Mouse (Mus musculus) layer of hippocampus, postnatal 36 days (tissue): Measurements from ENCODE around the gene Sfr1. TPM values are rescaled to one million over a fixed set of nuclear protein-coding genes. Genes with fewer than 3 reads are reported as not detected.

Source experiments
- DNase-seq, 2 experiments: peaks; one replicate each; pipeline ENCODE4 v3.0.0; 2022
- microRNA-seq, 2 experiments: library from miRNA; unstranded; fragments of <30 nt; microRNA quantifications; one replicate each; pipeline ENCODE4 v1.2.0; 2021
- total RNA-seq, 2 experiments: library from RNA; stranded (reverse); gene quantifications; 2 replicates each; pipeline ENCODE4 v1.2.3; 2021

Sfr1 gene
- total RNA-seq, 2 experiments from 2014 or later: 99.1 to 105 TPM

DNA sequence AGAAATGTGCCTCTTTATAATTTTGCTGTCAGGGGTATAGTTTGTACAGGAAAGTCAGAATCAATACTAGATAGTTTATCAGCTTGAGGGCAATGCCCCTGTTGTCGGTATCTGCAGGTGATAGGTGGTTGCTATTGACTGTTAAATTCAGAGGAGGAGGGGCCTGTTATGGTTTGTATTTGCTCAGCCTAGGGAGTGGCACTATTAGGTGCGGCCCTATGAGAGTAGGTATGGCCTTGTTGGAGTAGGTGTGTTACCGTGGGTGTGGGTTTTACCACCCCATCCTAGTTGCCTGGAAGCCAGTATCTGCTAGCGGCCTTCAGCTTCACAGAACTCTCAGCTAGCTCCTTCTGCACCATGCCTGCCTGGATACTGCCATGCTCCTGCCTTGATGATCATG is 22.4 kb downstream of the Sfr1 start:
- no peak for DNase-seq

DNA sequence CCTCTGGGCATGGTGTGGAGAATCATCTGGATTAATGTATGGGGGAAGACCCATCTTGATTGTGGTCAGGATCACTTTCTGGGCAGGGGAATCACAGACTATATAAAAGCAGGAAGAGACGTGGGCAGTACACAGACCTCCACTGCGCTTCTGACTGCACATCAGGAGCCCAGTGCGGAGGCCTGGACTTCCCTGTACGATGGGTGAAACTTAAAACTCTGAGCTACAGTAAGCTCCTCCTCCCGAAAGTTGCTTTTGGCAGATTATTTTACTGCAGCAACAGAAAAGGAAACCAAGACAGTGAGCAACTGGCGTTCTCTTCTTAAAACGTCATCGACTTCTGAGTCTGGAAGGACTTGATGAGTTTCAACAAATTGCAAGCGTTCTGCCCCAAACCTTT is 23.4 kb downstream of the Sfr1 start:
- no peak for DNase-seq

DNA sequence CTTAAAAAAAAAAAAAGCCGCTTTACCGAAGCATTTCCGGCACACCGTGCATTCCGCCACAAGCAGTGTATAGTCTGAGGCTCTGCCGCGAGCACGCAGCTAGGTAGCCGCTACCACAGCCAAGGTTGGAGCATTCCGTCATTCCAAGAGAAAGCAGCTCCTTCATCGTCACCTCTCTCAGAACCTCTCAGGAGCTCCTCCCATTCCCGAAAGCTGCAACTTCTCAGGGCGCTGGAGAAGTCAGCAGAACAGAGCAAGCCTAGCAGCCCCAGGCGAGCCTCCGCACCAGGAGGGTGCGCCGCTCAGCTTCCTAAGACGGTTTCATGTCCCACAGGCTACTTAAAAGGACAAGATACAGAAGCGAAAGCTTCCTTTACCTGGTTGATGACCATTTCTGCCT is 24.1 kb downstream of the Sfr1 start:
- DNase-seq: no peak

DNA sequence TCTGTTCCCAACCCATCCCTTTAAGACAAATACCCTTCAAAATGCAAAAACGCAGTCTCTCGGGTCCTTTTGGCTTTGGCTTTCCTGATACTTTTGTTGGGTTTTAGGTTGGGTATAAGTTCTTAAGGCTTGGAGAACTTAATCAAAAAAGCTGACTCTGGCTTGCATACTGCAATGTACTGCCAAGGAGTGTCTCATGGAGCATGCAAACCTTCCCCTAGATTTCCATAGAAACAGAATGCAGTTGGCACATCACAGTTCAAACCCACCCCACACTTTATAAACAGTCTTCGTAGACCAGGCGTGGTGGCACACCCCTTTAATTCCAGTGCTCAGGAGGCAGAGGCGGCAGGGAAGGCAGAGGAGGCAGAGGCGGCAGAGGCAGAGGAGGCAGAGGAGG is 46.4 kb downstream of the Sfr1 start:
- no peak for DNase-seq

DNA sequence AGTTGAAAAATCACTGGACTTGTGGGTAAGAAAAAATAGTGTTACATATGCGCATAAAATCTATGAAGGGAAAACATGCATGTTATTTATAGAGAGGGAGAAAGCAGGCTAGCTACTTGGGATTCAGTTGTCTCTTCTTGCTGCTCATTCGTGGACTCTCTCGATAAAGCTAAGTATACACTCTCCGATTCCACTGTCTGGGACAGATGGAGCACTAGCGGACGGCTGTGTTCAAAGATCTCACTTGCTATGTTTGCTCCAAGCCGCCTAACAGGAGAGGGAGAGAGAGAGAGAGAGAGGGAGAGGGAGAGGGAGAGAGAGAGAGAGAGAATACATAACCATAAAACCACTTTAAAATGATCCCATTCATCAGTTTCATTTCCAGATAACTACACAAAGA is 48.7 kb downstream of the Sfr1 start:
- no peak for DNase-seq

DNA sequence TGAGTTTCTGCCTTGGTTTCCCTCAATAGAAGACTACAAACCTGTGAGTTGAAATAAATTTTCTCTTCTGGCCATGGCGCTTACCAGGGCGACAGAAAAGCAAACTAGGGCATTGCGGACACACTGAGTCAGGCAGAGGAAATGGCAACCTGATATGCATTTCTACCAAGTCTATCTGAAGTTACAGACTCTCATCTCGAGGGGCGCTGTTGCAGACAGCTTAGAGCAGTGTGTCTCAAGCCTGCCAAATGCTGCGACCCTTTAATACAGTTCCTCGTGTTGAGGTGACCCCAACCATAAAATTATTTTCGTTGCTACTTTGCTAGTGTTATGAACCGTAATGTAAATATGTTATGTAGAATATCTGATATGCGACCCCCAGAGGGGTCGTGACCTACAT is 49.5 kb downstream of the Sfr1 start:
- DNase-seq: no peak

DNA sequence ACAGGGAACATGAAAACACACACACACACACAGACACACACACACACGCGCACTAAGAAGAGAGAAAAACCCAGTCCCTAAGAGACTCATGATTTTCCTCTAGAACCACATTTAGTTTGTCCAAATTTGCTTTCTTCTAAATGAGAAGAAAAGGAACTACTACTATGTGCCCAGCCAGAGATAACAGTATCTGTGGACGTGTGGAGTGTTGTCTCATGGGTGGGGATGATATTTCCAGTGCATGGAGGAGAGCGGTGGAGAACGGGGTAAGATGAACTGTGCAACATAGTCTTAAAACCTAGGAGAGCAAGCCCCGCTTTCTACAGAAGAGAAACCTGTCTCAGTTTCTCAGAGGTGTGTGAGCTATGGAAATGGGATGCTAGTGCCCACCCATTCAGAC is 52.4 kb downstream of the Sfr1 start:
- no peak for DNase-seq

Small RNA genes lying within 50 kb of the gene (microRNA-seq; reads per million reads assigned to microRNA genes)
- gene Mir8090: 0 reads per million in 2 experiments

Other genes starting within 250 kb of the Sfr1 start
- gene Stn1, start 194.2 kb upstream of the Sfr1 start, total RNA-seq: 10 to 100 TPM; 18.7 to 23.0 TPM
- gene Slk, start 152.0 kb upstream of the Sfr1 start, total RNA-seq: 10 to 100 TPM; 65.2 to 68.6 TPM
- under 1 TPM in 1 of 2 experiments, not detected in 1; 0.17 TPM for gene Col17a1, start 39.6 kb upstream of the Sfr1 start, total RNA-seq
- 10 to 100 TPM; 46.5 to 50.0 TPM for gene Gsto1, start 123.3 kb downstream of the Sfr1 start, total RNA-seq
- gene Gsto2, start 133.9 kb downstream of the Sfr1 start, total RNA-seq: 1 to 10 TPM; 2.7 to 3.1 TPM
- gene Cfap43, start 187.6 kb downstream of the Sfr1 start, total RNA-seq: 1 to 10 TPM; 1.2 to 1.7 TPM
- gene Itprip, start 187.6 kb downstream of the Sfr1 start, total RNA-seq: 1 to 10 TPM; 1.0 to 1.9 TPM
- under 1 TPM; 0.30 to 0.35 TPM for gene Cfap58, start 206.0 kb downstream of the Sfr1 start, total RNA-seq